Mouse (Mus musculus) MEL (cell line): ENCODE results near the gene Zkscan1. TPM values are rescaled to one million over a fixed set of nuclear protein-coding genes. Genes with fewer than 3 reads are reported as not detected.

Experiments
- DNase-seq: peaks from one replicate; pipeline ENCODE4 v3.0.0; 2011; ENCODE audit warnings: low read depth, low spot score
- H3K27ac ChIP-seq: 2 replicates; pipeline ENCODE4 v1.5.1; 2012; ENCODE audit warnings: low read depth, mild to moderate bottlenecking, control low read depth, low read length, moderate library complexity; ENCODE audit not compliant: control insufficient read depth
- H3K27me3 ChIP-seq, 2 experiments: fragments of 150-350 bp in 1 of 2; sonication (generic) in 1 of 2; 2 replicates each; pipeline ENCODE4 v1.6.1; 2012; ENCODE audit warnings: low read length in 2 of 2, mild to moderate bottlenecking in 2 of 2, improper control_type of control experiment in 1 of 2, moderate library complexity in 1 of 2; ENCODE audit not compliant: insufficient read depth in 2 of 2, control insufficient read depth in 1 of 2
- H3K36me3 ChIP-seq, 2 experiments: 2 replicates each; pipeline ENCODE4 v1.6.1; 2012 to 2014; ENCODE audit warnings: low read length in 2 of 2, improper control_type of control experiment in 1 of 2, inconsistent platforms in 1 of 2, mild to moderate bottlenecking in 1 of 2; ENCODE audit not compliant: insufficient read depth in 2 of 2, control insufficient read depth in 1 of 2
- H3K4me1 ChIP-seq, 2 experiments: fragments of 150-350 bp in 1 of 2; sonication (generic) in 1 of 2; 2 replicates each; pipeline ENCODE4 v1.6.1; 2012; ENCODE audit warnings: low read length in 2 of 2, improper control_type of control experiment in 1 of 2, mild to moderate bottlenecking in 1 of 2; ENCODE audit not compliant: insufficient read depth in 2 of 2, control insufficient read depth in 1 of 2
- H3K4me3 ChIP-seq, 2 experiments: fragments of 150-350 bp in 1 of 2; sonication (generic) in 1 of 2; 2 replicates each; pipeline ENCODE4 v1.5.1; 2012; ENCODE audit warnings: low read depth in 2 of 2, low read length in 2 of 2, mild to moderate bottlenecking in 2 of 2, moderate library complexity in 2 of 2, control low read depth in 1 of 2, improper control_type of control experiment in 1 of 2; ENCODE audit not compliant: control insufficient read depth in 1 of 2, insufficient read depth in 1 of 2
- H3K79me2 ChIP-seq: 2 replicates; pipeline ENCODE4 v1.6.1; 2012; ENCODE audit warnings: mild to moderate bottlenecking, low read length, moderate library complexity; ENCODE audit not compliant: control insufficient read depth, poor library complexity, insufficient read depth
- H3K9ac ChIP-seq: 2 replicates; pipeline ENCODE4 v1.6.1; 2012; ENCODE audit warnings: low read depth, mild to moderate bottlenecking, control low read depth, low read length, moderate library complexity; ENCODE audit not compliant: control insufficient read depth, poor library complexity, severe bottlenecking
- H3K9me3 ChIP-seq: fragments of 150-350 bp; sonication (generic); replicated peaks from 2 replicates; pipeline ENCODE4 v1.6.1; 2012; ENCODE audit warnings: mild to moderate bottlenecking, low read length, improper control_type of control experiment, moderate library complexity; ENCODE audit not compliant: insufficient read depth
- BHLHE40 ChIP-seq: IDR thresholded peaks from 2 replicates; pipeline ENCODE4 v1.6.1; 2012; ENCODE audit warnings: low read depth, mild to moderate bottlenecking, inconsistent platforms, low read length, improper control_type of control experiment, borderline replicate concordance
- CHD1 ChIP-seq: IDR thresholded peaks from 2 replicates; pipeline ENCODE4 v1.6.1; 2012; ENCODE audit warnings: low read depth, mild to moderate bottlenecking, inconsistent platforms, low read length, improper control_type of control experiment
- CTCF ChIP-seq, 3 experiments: IDR thresholded peaks in 2 of 3; conservative IDR thresholded peaks in 1 of 3; 2 replicates each; pipeline ENCODE4 v1.5.1; 2011 to 2012; ENCODE audit warnings: low read length in 3 of 3, low read depth in 2 of 3, mild to moderate bottlenecking in 2 of 3, improper control_type of control experiment in 1 of 3, inconsistent platforms in 1 of 3, mixed read lengths in 1 of 3, moderate library complexity in 1 of 3; ENCODE audit not compliant: control insufficient read depth in 1 of 3, insufficient read depth in 1 of 3, poor library complexity in 1 of 3, severe bottlenecking in 1 of 3
- E2F4 ChIP-seq: IDR thresholded peaks from 2 replicates; pipeline ENCODE4 v1.6.1; 2011; ENCODE audit warnings: low read depth, low read length, improper control_type of control experiment, borderline replicate concordance
- ELF1 ChIP-seq: IDR thresholded peaks from 2 replicates; pipeline ENCODE4 v1.6.1; 2014; ENCODE audit warnings: low read depth, mild to moderate bottlenecking, inconsistent platforms, low read length, improper control_type of control experiment, moderate library complexity
- EP300 ChIP-seq, 2 experiments: IDR thresholded peaks; 2 replicates each; pipeline ENCODE4 v1.6.1; 2011; ENCODE audit warnings: improper control_type of control experiment in 2 of 2, low read length in 2 of 2, low read depth in 1 of 2, mild to moderate bottlenecking in 1 of 2
- ETS1 ChIP-seq: IDR thresholded peaks from 2 replicates; pipeline ENCODE4 v1.6.1; 2012; ENCODE audit warnings: low read depth, mild to moderate bottlenecking, inconsistent platforms, low read length, improper control_type of control experiment, moderate library complexity
- GABPA ChIP-seq: IDR thresholded peaks from 2 replicates; pipeline ENCODE4 v1.6.1; 2012; ENCODE audit warnings: low read depth, mild to moderate bottlenecking, inconsistent platforms, low read length, improper control_type of control experiment, moderate library complexity
- GATA1 ChIP-seq: IDR thresholded peaks from 2 replicates; pipeline ENCODE4 v1.6.1; 2011; ENCODE audit warnings: low read depth, low read length, improper control_type of control experiment
- JUND ChIP-seq: IDR thresholded peaks from 2 replicates; pipeline ENCODE4 v1.6.1; 2011; ENCODE audit warnings: low read depth, mild to moderate bottlenecking, improper control_type of control experiment, low read length
- KAT2A ChIP-seq: conservative IDR thresholded peaks from 2 replicates; pipeline ENCODE4 v1.6.1; 2012; ENCODE audit warnings: low read depth, low read length, improper control_type of control experiment, inconsistent platforms
- MAFK ChIP-seq: IDR thresholded peaks from 2 replicates; pipeline ENCODE4 v1.6.1; 2011; ENCODE audit warnings: low read depth, mild to moderate bottlenecking, low read length, improper control_type of control experiment, borderline replicate concordance
- MAX ChIP-seq: IDR thresholded peaks from 2 replicates; pipeline ENCODE4 v1.6.1; 2011; ENCODE audit warnings: low read length, improper control_type of control experiment
- MAZ ChIP-seq: IDR thresholded peaks from 2 replicates; pipeline ENCODE4 v1.6.1; 2012; ENCODE audit warnings: low read depth, mild to moderate bottlenecking, inconsistent platforms, low read length, improper control_type of control experiment
- MXI1 ChIP-seq: IDR thresholded peaks from 2 replicates; pipeline ENCODE4 v1.6.1; 2011; ENCODE audit warnings: mild to moderate bottlenecking, low read depth, low read length, improper control_type of control experiment
- MYC ChIP-seq: IDR thresholded peaks from 2 replicates; pipeline ENCODE4 v1.6.1; 2011; ENCODE audit warnings: low read depth, mild to moderate bottlenecking, low read length, improper control_type of control experiment, moderate library complexity
- NELFE ChIP-seq: IDR thresholded peaks from 2 replicates; pipeline ENCODE4 v1.6.1; 2011; ENCODE audit warnings: low read depth, low read length, improper control_type of control experiment
- NRF1 ChIP-seq: IDR thresholded peaks from 2 replicates; pipeline ENCODE4 v1.6.1; 2014; ENCODE audit warnings: low read depth, mild to moderate bottlenecking, inconsistent platforms, low read length, improper control_type of control experiment, moderate library complexity; ENCODE audit not compliant: poor library complexity, insufficient read depth, severe bottlenecking
- POLR2A ChIP-seq, 2 experiments: IDR thresholded peaks; 2 replicates each; pipeline ENCODE4 v1.6.1; 2011 to 2012; ENCODE audit warnings: low read length in 2 of 2, mild to moderate bottlenecking in 2 of 2, control low read depth in 1 of 2, improper control_type of control experiment in 1 of 2, low read depth in 1 of 2, moderate library complexity in 1 of 2; ENCODE audit not compliant: control insufficient read depth in 1 of 2, insufficient read depth in 1 of 2, poor library complexity in 1 of 2
- POLR2AphosphoS2 ChIP-seq: IDR thresholded peaks from 2 replicates; pipeline ENCODE4 v1.6.1; 2011; ENCODE audit warnings: low read length, improper control_type of control experiment
- POLR2AphosphoS5 ChIP-seq: IDR thresholded peaks from 2 replicates; pipeline ENCODE4 v1.6.1; 2012; ENCODE audit warnings: low read depth, borderline replicate concordance, mild to moderate bottlenecking, inconsistent platforms, low read length, moderate library complexity, mixed read lengths
- RCOR1 ChIP-seq: IDR thresholded peaks from 2 replicates; pipeline ENCODE4 v1.6.1; 2012; ENCODE audit warnings: low read depth, mild to moderate bottlenecking, inconsistent platforms, low read length, improper control_type of control experiment
- SIN3A ChIP-seq: IDR thresholded peaks from 2 replicates; pipeline ENCODE4 v1.6.1; 2012; ENCODE audit warnings: low read length, improper control_type of control experiment, inconsistent platforms
- TAL1 ChIP-seq: IDR thresholded peaks from 2 replicates; pipeline ENCODE4 v1.6.1; 2012; ENCODE audit warnings: mild to moderate bottlenecking, inconsistent platforms, low read length, moderate library complexity, mixed read lengths
- TBP ChIP-seq: IDR thresholded peaks from 2 replicates; pipeline ENCODE4 v1.8.0; 2011; ENCODE audit warnings: low read depth, low read length, improper control_type of control experiment
- TCF12 ChIP-seq: IDR thresholded peaks from 2 replicates; pipeline ENCODE4 v1.6.1; 2014; ENCODE audit warnings: low read depth, mild to moderate bottlenecking, inconsistent platforms, low read length, improper control_type of control experiment, moderate library complexity
- USF1 ChIP-seq: IDR thresholded peaks from 2 replicates; pipeline ENCODE4 v1.6.1; 2014; ENCODE audit warnings: low read depth, mild to moderate bottlenecking, inconsistent platforms, low read length, improper control_type of control experiment, moderate library complexity
- USF2 ChIP-seq, 2 experiments: IDR thresholded peaks; 2 replicates each; pipeline ENCODE4 v1.6.1; 2011 to 2012; ENCODE audit warnings: improper control_type of control experiment in 2 of 2, low read length in 2 of 2, borderline replicate concordance in 1 of 2, inconsistent platforms in 1 of 2, low read depth in 1 of 2, mild to moderate bottlenecking in 1 of 2; ENCODE audit not compliant: insufficient read depth in 1 of 2
- ZC3H11A ChIP-seq: IDR thresholded peaks from 2 replicates; pipeline ENCODE4 v1.6.1; 2012; ENCODE audit warnings: low read depth, mild to moderate bottlenecking, inconsistent platforms, low read length, improper control_type of control experiment
- ZKSCAN1 ChIP-seq: IDR thresholded peaks from 2 replicates; pipeline ENCODE4 v1.6.1; 2012; ENCODE audit warnings: low read depth, mild to moderate bottlenecking, inconsistent platforms, low read length, improper control_type of control experiment, moderate library complexity
- ZMIZ1 ChIP-seq: IDR thresholded peaks from 2 replicates; pipeline ENCODE4 v1.6.1; 2012; ENCODE audit warnings: low read depth, mild to moderate bottlenecking, inconsistent platforms, low read length, improper control_type of control experiment, moderate library complexity
- ZNF384 ChIP-seq: IDR thresholded peaks from 2 replicates; pipeline ENCODE4 v1.6.1; 2012; ENCODE audit warnings: low read depth, mild to moderate bottlenecking, inconsistent platforms, low read length, improper control_type of control experiment
- polyA plus RNA-seq, 2 experiments: library from polyadenylated mRNA; stranded (reverse) in 1 of 2; unstranded in 1 of 2; fragments of >175 nt in 1 of 2; fragments of >200 nt in 1 of 2; gene quantifications; 2 replicates each; pipeline versions ENCODE4 v1.2.1 to v1.2.4; 2012; ENCODE audit warnings: low replicate concordance in 2 of 2, low read depth in 1 of 2; ENCODE audit not compliant: insufficient read length in 2 of 2, insufficient read depth in 1 of 2, missing spikeins in 1 of 2
- total RNA-seq: library from RNA; depleted of rRNA; stranded (reverse); fragments of 300-350 nt; gene quantifications from 2 replicates; pipeline ENCODE4 v1.2.3, GENCODE M21; 2012

Gene Zkscan1
- total and polyA plus RNA-seq, 3 experiments, result 10.6 to 51.7 (median 13.4) TPM

GRCm38 (mm10) chr5:138137935-138138549, 53.2 kb downstream of the Zkscan1 start (continued):
- TF ChIP-seq ZMIZ1 (no peak), SIN3A (peak; percentile 66; the same call in 1 of the 2 replicates)

- no peaks in the 10 kb centered on the region for H3K27me3 ChIP-seq
- no peak overlapping the region; the same call in 1 of the 2 replicates for H3K9ac ChIP-seq
- H3K9me3 ChIP-seq, result no peaks in the 10 kb centered on the region
- H3K79me2 ChIP-seq, result no peaks in the 10 kb centered on the region
- H3K4me3 ChIP-seq, result no peak overlapping the region
- H3K36me3 ChIP-seq, result peaks cover 0 to 18% of the 10 kb centered on the region in 2 experiments; a peak in 2 of 4 replicates
- peaks cover 5 to 8% of the 10 kb centered on the region in 2 experiments for H3K4me1 ChIP-seq
- DNase-seq, result peak; percentile 71
- no peak for TF ChIP-seq GABPA
- TF ChIP-seq EP300 (IDR thresholded peaks at IDR 0.05; ENCODE audit: low read depth in 1 of 2, low read length in 2 of 2), result 0 out of 4 replicates have a peak, but pooled peaks of 1 of the 2 experiments have one; percentile 9
- TF ChIP-seq ELF1, result no peak
- TF ChIP-seq NRF1, result no peak
- TF ChIP-seq ETS1, result no peak
- TF ChIP-seq POLR2AphosphoS2, result no peak
- TF ChIP-seq TCF12, result no peak
- no peak for TF ChIP-seq TAL1
- TF ChIP-seq CHD1, result no peak
- TF ChIP-seq GATA1, result no peak
- TF ChIP-seq ZMIZ1, result no peak
- TF ChIP-seq USF2 (IDR thresholded peaks at IDR 0.05; ENCODE audit: borderline replicate concordance in 1 of 2, insufficient read depth in 1 of 2, low read depth in 1 of 2, low read length in 2 of 2), result no peak
- TF ChIP-seq BHLHE40, result 0 out of 2 replicates have a peak, but pooled peaks have one; percentile 30
- no peak for TF ChIP-seq USF1
- TF ChIP-seq TBP, result no peak
- TF ChIP-seq MAX, result no peak
- no peak for TF ChIP-seq E2F4
- no peak for TF ChIP-seq POLR2AphosphoS5
- 0 out of 2 replicates have a peak, but pooled peaks have one; percentile 19 for TF ChIP-seq NELFE
- TF ChIP-seq MAFK, result no peak
- TF ChIP-seq ZNF384, result peak; percentile 71
- no peak for TF ChIP-seq RCOR1
- TF ChIP-seq POLR2A (IDR thresholded peaks at IDR 0.05; ENCODE audit: control insufficient read depth in 1 of 2, insufficient read depth in 1 of 2, low read depth in 1 of 2, low read length in 2 of 2, poor library complexity in 1 of 2), result no peak
- TF ChIP-seq SIN3A, result no peak
- TF ChIP-seq MXI1, result no peak
- TF ChIP-seq ZC3H11A, result no peak
- TF ChIP-seq CTCF (IDR thresholded peaks at IDR 0.05 in 2 of 3, conservative IDR thresholded peaks at IDR 0.05 in 1 of 3; ENCODE audit: control insufficient read depth in 1 of 3, insufficient read depth in 1 of 3, low read depth in 2 of 3, low read length in 3 of 3, poor library complexity in 1 of 3, severe bottlenecking in 1 of 3), result no peak
- TF ChIP-seq MYC, result 0 out of 2 replicates have a peak, but pooled peaks have one; percentile 37
- TF ChIP-seq KAT2A, result no peak
- no peak for TF ChIP-seq JUND
- no peak for TF ChIP-seq ZKSCAN1
- TF ChIP-seq MAZ, result no peak
- no peak overlapping the region for H3K27ac ChIP-seq
Measured at GRCm38 (mm10) chr5:138138585-138138984, 53.7 kb downstream of the Zkscan1 start.
